Mouse (Mus musculus): ENCODE results near the gene Kif21b. TPM values are rescaled to one million over a fixed set of nuclear protein-coding genes. Genes with fewer than 3 reads are reported as not detected.
A peak's percentile ranks its signal among the peaks of the same experiment; 100 is the strongest.

Kif21b gene
- total RNA-seq, 1 experiment: 3.0 TPM

DNA sequence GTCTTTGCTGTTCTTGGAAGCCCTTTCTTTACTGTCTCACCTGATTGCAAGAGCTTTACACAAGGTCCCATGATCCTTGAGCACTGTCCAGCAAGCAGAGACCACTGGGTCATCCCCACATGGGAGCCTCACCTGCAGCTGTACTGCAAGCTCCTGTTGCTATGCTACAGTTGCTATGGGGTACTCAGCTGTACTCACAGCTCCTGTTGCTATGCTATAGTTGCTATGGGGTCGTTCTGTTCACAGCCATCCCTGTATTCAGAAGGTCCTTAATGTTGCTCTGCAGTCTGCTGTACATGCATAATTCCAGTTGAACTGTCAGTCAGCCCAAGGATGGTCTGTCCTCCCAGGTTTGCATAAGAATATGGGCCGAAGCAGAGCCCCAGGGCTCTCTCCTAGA is 34.2 kb downstream of the Kif21b start:
- H3K4me1 ChIP-seq (ENCODE audit: control insufficient read depth in 2 of 2, insufficient read depth in 2 of 2, low read length in 2 of 2, poor library complexity in 1 of 2): peaks cover 0 to 5% of the 10 kb centered on the region in 2 experiments; a peak in 1 of 4 replicates
- in situ Hi-C loops (cut with MboI; ENCODE audit: low sequenced_read_pairs in 2 of 2, unreplicated experiment in 2 of 2): no loop called here
- H3K9ac ChIP-seq (ENCODE audit: insufficient read depth, low read depth, low read length, poor library complexity, severe bottlenecking): no peak overlapping the region
- H3K27ac ChIP-seq (ENCODE audit: insufficient read depth, low read depth, low read length, poor library complexity, severe bottlenecking): no peak overlapping the region
- TF ChIP-seq CHD2 (IDR thresholded peaks at IDR 0.05; ENCODE audit: low read depth, low read length) (no peak), HCFC1 (IDR thresholded peaks at IDR 0.05; ENCODE audit: borderline replicate concordance, insufficient read depth, low read length) (no peak)
- no peak for DNase-seq (ENCODE audit: low read depth, low spot score)
- H3K9me3 ChIP-seq (ENCODE audit: control insufficient read depth, insufficient read depth, low read depth, low read length): no peaks in the 10 kb centered on the region
- H3K36me3 ChIP-seq (ENCODE audit: control insufficient read depth, insufficient read depth, low read length, poor library complexity, severe bottlenecking): no peaks in the 10 kb centered on the region; the same call in 1 of the 2 replicates
- no peak overlapping the region for H3K4me3 ChIP-seq (ENCODE audit: insufficient read depth in 1 of 2, low read depth in 1 of 2, low read length in 2 of 2, poor library complexity in 1 of 2, severe bottlenecking in 1 of 2)

DNA sequence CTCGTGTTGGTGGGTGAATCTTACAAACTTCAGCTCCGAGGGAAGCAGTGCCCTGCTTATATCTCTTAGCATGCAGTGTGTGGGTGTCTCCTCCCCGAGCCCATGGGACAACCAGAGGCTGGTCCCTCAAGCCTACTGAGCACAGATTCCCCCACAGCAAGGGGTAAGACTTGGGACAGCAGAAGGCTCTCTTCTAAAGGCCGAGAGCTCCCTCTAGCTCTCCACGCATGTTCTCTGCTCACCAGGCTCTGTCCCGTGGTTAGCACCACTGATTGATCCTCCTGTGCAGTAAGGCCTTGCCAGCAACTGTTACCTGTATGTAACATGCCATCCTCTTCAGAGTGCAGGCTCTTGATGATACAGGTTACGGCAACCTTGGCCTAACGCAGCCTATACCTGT is 36.5 kb downstream of the Kif21b start:
- no peak for DNase-seq (ENCODE audit: low read depth, low spot score)
- in situ Hi-C loops (cut with MboI; ENCODE audit: low sequenced_read_pairs in 2 of 2, unreplicated experiment in 2 of 2): no loop called here
- H3K9me3 ChIP-seq (ENCODE audit: control insufficient read depth, insufficient read depth, low read depth, low read length): no peaks in the 10 kb centered on the region
- H3K4me3 ChIP-seq (ENCODE audit: insufficient read depth in 1 of 2, low read depth in 1 of 2, low read length in 2 of 2, poor library complexity in 1 of 2, severe bottlenecking in 1 of 2): no peak overlapping the region
- H3K36me3 ChIP-seq (ENCODE audit: control insufficient read depth, insufficient read depth, low read length, poor library complexity, severe bottlenecking): no peaks in the 10 kb centered on the region; the same call in 1 of the 2 replicates
- H3K4me1 ChIP-seq (ENCODE audit: control insufficient read depth in 2 of 2, insufficient read depth in 2 of 2, low read length in 2 of 2, poor library complexity in 1 of 2): peaks cover 0 to 10% of the 10 kb centered on the region in 2 experiments; a peak in 1 of 4 replicates
- TF ChIP-seq ZC3H11A (IDR thresholded peaks at IDR 0.05; ENCODE audit: borderline replicate concordance, low read depth, low read length): no peak
- no peak for TF ChIP-seq ZNF384 (IDR thresholded peaks at IDR 0.05; ENCODE audit: low read depth, low read length)
- TF ChIP-seq MAFK (IDR thresholded peaks at IDR 0.05; ENCODE audit: insufficient read depth, low read depth, low read length): no peak
- no peak overlapping the region for H3K9ac ChIP-seq (ENCODE audit: insufficient read depth, low read depth, low read length, poor library complexity, severe bottlenecking)
- H3K27ac ChIP-seq (ENCODE audit: insufficient read depth, low read depth, low read length, poor library complexity, severe bottlenecking): no peak overlapping the region

DNA sequence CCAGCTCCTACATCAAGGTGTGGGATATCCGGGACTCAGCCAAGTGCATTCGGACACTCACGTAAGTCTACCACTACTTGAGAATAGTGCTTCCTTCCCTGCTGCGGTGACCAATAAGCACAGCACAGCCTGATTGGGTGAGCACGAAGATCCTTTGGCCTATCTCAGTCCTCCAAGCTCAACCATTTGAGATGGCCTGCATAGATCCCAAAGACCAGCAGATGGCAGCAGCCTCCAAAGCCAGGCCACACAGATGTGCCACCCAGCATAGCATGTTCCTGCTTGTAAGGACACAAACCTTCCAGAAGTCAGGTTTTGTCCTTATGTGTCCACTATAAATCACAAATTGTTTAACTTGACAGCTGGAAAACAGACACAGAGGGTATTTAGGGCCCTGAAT is 38.9 kb downstream of the Kif21b start:
- H3K4me3 ChIP-seq (ENCODE audit: insufficient read depth in 1 of 2, low read depth in 1 of 2, low read length in 2 of 2, poor library complexity in 1 of 2, severe bottlenecking in 1 of 2): no peak overlapping the region
- H3K27ac ChIP-seq (ENCODE audit: insufficient read depth, low read depth, low read length, poor library complexity, severe bottlenecking): no peak overlapping the region
- no peak overlapping the region for H3K9ac ChIP-seq (ENCODE audit: insufficient read depth, low read depth, low read length, poor library complexity, severe bottlenecking)
- H3K36me3 ChIP-seq (ENCODE audit: control insufficient read depth, insufficient read depth, low read length, poor library complexity, severe bottlenecking): no peaks in the 10 kb centered on the region; the same call in 1 of the 2 replicates
- H3K4me1 ChIP-seq (ENCODE audit: control insufficient read depth in 2 of 2, insufficient read depth in 2 of 2, low read length in 2 of 2, poor library complexity in 1 of 2): peaks cover 3 to 28% of the 10 kb centered on the region in 2 experiments; a peak in 3 of 4 replicates
- H3K9me3 ChIP-seq (ENCODE audit: control insufficient read depth, insufficient read depth, low read depth, low read length): no peaks in the 10 kb centered on the region
- TF ChIP-seq ZNF384 (IDR thresholded peaks at IDR 0.05; ENCODE audit: low read depth, low read length): no peak
- TF ChIP-seq HCFC1 (IDR thresholded peaks at IDR 0.05; ENCODE audit: borderline replicate concordance, insufficient read depth, low read length): no peak
- TF ChIP-seq ZC3H11A (IDR thresholded peaks at IDR 0.05; ENCODE audit: borderline replicate concordance, low read depth, low read length): peak; percentile 35; the same call in 1 of the 2 replicates
- in situ Hi-C loops (cut with MboI; ENCODE audit: low sequenced_read_pairs in 2 of 2, unreplicated experiment in 2 of 2): no loop called here
- DNase-seq (ENCODE audit: low read depth, low spot score): peak; percentile 52

DNA sequence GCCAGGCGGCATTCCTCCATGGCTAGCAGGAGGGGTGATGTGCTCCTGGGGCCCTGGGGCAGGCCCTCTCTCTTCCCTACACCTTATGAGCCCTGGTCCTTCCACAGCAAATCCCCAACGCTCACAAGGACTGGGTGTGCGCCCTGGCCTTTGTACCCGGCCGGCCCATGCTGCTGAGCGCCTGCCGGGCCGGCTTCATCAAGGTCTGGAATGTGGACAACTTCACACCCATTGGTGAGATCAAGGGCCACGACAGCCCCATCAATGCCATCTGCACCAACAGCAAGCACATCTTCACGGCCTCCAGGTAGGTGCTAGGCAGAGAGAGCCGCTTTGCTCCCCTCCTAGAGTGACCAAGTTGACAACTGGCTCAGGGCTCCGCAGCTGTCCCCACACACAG is 41.5 kb downstream of the Kif21b start:
- H3K4me3 ChIP-seq (ENCODE audit: insufficient read depth in 1 of 2, low read depth in 1 of 2, low read length in 2 of 2, poor library complexity in 1 of 2, severe bottlenecking in 1 of 2): no peak overlapping the region
- no peak for DNase-seq (ENCODE audit: low read depth, low spot score)
- H3K36me3 ChIP-seq (ENCODE audit: control insufficient read depth, insufficient read depth, low read length, poor library complexity, severe bottlenecking): no peaks in the 10 kb centered on the region; the same call in 1 of the 2 replicates
- peak overlapping the region; percentile 1; the same call in 1 of the 2 replicates for H3K9ac ChIP-seq (ENCODE audit: insufficient read depth, low read depth, low read length, poor library complexity, severe bottlenecking)
- in situ Hi-C loops (cut with MboI; ENCODE audit: low sequenced_read_pairs in 2 of 2, unreplicated experiment in 2 of 2): no loop called here
- no peak overlapping the region for H3K27ac ChIP-seq (ENCODE audit: insufficient read depth, low read depth, low read length, poor library complexity, severe bottlenecking)
- no peaks in the 10 kb centered on the region for H3K9me3 ChIP-seq (ENCODE audit: control insufficient read depth, insufficient read depth, low read depth, low read length)
- peaks cover 3 to 25% of the 10 kb centered on the region in 2 experiments; a peak in 3 of 4 replicates for H3K4me1 ChIP-seq (ENCODE audit: control insufficient read depth in 2 of 2, insufficient read depth in 2 of 2, low read length in 2 of 2, poor library complexity in 1 of 2)
- no peak for TF ChIP-seq ZNF384 (IDR thresholded peaks at IDR 0.05; ENCODE audit: low read depth, low read length)
- no peak for TF ChIP-seq MAFK (IDR thresholded peaks at IDR 0.05; ENCODE audit: insufficient read depth, low read depth, low read length)
- TF ChIP-seq ZC3H11A (IDR thresholded peaks at IDR 0.05; ENCODE audit: borderline replicate concordance, low read depth, low read length): no peak
- no peak for TF ChIP-seq HCFC1 (IDR thresholded peaks at IDR 0.05; ENCODE audit: borderline replicate concordance, insufficient read depth, low read length)
- TF ChIP-seq CHD2 (IDR thresholded peaks at IDR 0.05; ENCODE audit: low read depth, low read length): no peak

DNA sequence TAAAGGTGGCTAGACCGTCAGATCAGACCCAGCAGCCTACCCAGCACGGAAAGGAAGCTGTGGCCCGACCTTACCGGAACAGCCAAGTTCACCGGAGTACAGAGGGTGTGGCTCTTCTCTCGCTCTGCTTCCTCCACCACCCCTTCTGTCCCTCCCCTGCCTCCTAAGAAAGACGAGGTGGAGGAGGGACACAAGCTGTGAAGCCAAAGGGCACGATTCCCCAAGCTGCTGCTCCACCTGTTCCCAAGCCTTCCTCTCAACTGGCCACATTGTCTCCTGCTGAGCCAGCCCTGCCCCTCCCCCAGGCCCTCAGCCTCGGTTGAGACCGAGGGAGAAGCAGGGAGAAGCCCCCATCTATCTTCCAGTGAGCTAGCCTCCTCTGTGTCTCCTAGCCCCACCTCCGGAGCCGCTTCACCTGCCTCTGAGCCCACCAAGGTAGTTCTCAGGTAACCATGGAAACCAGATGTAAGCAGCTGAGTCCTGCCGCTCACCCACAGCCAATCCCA is 43.0 kb downstream of the Kif21b start:
- DNase-seq (ENCODE audit: low read depth, low spot score): peak; percentile 53
- no peak for TF ChIP-seq HCFC1 (IDR thresholded peaks at IDR 0.05; ENCODE audit: borderline replicate concordance, insufficient read depth, low read length)
- no peak for TF ChIP-seq MAFK (IDR thresholded peaks at IDR 0.05; ENCODE audit: insufficient read depth, low read depth, low read length)
- TF ChIP-seq ZNF384 (IDR thresholded peaks at IDR 0.05; ENCODE audit: low read depth, low read length): no peak
- no peak for TF ChIP-seq CHD2 (IDR thresholded peaks at IDR 0.05; ENCODE audit: low read depth, low read length)
- TF ChIP-seq ZC3H11A (IDR thresholded peaks at IDR 0.05; ENCODE audit: borderline replicate concordance, low read depth, low read length): no peak
- Histone ChIP-seq H3K9me3 (ENCODE audit: control insufficient read depth, insufficient read depth, low read depth, low read length) (no peaks in the 10 kb centered on the region), H3K4me1 (ENCODE audit: control insufficient read depth in 2 of 2, insufficient read depth in 2 of 2, low read length in 2 of 2, poor library complexity in 1 of 2) (peaks cover 5 to 29% of the 10 kb centered on the region in 2 experiments; a peak in 3 of 4 replicates), H3K4me3 (ENCODE audit: insufficient read depth in 1 of 2, low read depth in 1 of 2, low read length in 2 of 2, poor library complexity in 1 of 2, severe bottlenecking in 1 of 2) (peak overlapping the region; percentile 27 to 60), H3K9ac (ENCODE audit: insufficient read depth, low read depth, low read length, poor library complexity, severe bottlenecking) (0 out of 2 replicates have a peak overlapping the region, but pooled peaks have one; percentile 9), H3K36me3 (ENCODE audit: control insufficient read depth, insufficient read depth, low read length, poor library complexity, severe bottlenecking) (no peaks in the 10 kb centered on the region; the same call in 1 of the 2 replicates), H3K27ac (ENCODE audit: insufficient read depth, low read depth, low read length, poor library complexity, severe bottlenecking) (no peak overlapping the region; the same call in 1 of the 2 replicates)
- in situ Hi-C loops (cut with MboI; ENCODE audit: low sequenced_read_pairs in 2 of 2, unreplicated experiment in 2 of 2): no loop called here
